Mouse (Mus musculus): Measurements from ENCODE around the gene Accsl. TPM values are rescaled to one million over a fixed set of nuclear protein-coding genes. Genes with fewer than 3 reads are reported as not detected.

The Accsl gene
- polyA plus RNA-seq, 1 experiment from 2014 or later = not detected

DNA sequence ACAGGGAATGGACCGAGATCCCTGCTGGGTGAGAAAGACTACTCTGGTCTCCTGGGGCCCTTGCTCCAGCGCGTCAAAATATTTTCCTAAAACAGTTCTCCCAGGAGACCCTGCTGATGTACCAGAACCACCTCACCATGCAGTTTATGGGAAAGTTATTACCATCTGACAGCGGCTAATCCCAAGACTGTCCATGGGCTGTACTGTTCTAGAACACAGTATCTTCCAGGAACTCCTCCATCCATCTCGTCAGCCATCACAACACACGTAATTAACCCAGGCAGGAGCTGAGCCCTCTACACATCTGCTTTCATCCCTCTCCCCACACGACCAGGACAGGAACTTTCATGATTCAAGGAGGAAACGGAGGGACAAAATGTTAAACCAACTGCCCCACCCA lies 11.5 kb upstream of the Accsl start:
- H3K9ac ChIP-seq (ENCODE audit: low read depth, low read length) = no peak overlapping the region
- no peak overlapping the region for H3K27ac ChIP-seq
- H3K27me3 ChIP-seq (ENCODE audit: insufficient read depth, low read length) = no peaks in the 10 kb centered on the region
- H3K9me3 ChIP-seq (replicated peaks; ENCODE audit: low read length) = no peaks in the 10 kb centered on the region
- TF ChIP-seq CTCF (IDR thresholded peaks at IDR 0.05; ENCODE audit: low read depth) = no peak
- no peaks in the 10 kb centered on the region for H3K4me1 ChIP-seq (replicated peaks; ENCODE audit: insufficient read depth, low read length)
- 63% methylated on average over 8 of the region's 8 CpGs for WGBS
- H3K36me3 ChIP-seq (ENCODE audit: insufficient read depth, low read length) = no peaks in the 10 kb centered on the region
- DNase-seq (ENCODE audit: low spot score) (no peak), ATAC-seq (replicated peaks; ENCODE audit: low FRiP score, low read depth) (no peak)
- no peak overlapping the region for H3K4me3 ChIP-seq (replicated peaks; ENCODE audit: low read depth, low read length)
- no peak overlapping the region for H3K4me2 ChIP-seq (ENCODE audit: low read length)

DNA sequence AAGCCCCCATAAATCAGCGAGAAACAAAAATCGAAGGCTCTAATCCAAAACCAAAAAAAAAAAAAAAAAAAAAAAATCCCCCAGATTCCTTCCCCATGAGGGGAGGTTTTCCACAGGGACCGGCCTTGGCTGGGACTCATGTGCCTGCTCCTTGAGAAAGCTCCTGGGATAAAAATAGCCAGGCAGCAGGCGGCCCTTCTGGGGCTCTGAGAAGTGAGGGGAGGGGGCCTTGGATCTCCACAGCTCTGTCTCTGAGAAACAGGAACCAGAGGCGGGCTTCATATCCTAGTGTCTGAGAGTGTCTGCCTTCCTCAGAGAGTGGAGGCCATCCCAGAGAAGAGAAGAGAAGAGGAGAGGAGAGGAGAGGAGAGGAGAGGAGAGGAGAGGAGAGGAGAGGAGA lies 8.0 kb upstream of the Accsl start:
- WGBS = 58% methylated on average over 5 of the region's 5 CpGs
- TF ChIP-seq CTCF (IDR thresholded peaks at IDR 0.05; ENCODE audit: low read depth) = no peak
- ATAC-seq (replicated peaks; ENCODE audit: low FRiP score, low read depth) = no peak
- Histone ChIP-seq H3K9me3 (replicated peaks; ENCODE audit: low read length) (no peaks in the 10 kb centered on the region), H3K27ac (no peak overlapping the region), H3K9ac (ENCODE audit: low read depth, low read length) (no peak overlapping the region), H3K36me3 (ENCODE audit: insufficient read depth, low read length) (no peaks in the 10 kb centered on the region), H3K27me3 (ENCODE audit: insufficient read depth, low read length) (no peaks in the 10 kb centered on the region), H3K4me3 (replicated peaks; ENCODE audit: low read depth, low read length) (no peak overlapping the region), H3K4me1 (replicated peaks; ENCODE audit: insufficient read depth, low read length) (no peaks in the 10 kb centered on the region), H3K4me2 (ENCODE audit: low read length) (no peak overlapping the region)
- no peak for DNase-seq (ENCODE audit: low spot score)

DNA sequence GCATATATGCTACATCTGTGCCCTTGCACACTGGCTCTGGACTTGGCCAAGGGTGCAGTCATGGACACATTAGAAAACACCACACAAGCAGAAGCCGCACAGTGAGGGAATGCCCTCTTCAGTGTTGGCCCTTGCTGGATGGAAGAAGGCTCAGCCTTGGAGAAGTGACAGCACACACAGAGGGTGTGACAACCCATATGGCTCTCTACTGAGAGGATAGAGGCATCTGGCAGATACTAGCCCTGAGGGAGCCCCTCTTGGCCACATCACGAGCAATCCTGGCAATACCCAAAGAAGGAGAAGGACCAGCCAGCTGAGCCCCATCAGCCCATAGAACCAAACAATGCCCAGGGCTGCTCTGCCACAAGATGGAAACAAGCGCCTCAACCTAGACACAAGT lies 5.6 kb upstream of the Accsl start:
- 88% methylated on average over 3 of the region's 3 CpGs for WGBS
- Histone ChIP-seq H3K9ac (ENCODE audit: low read depth, low read length) (no peak overlapping the region), H3K9me3 (replicated peaks; ENCODE audit: low read length) (no peaks in the 10 kb centered on the region), H3K27ac (no peak overlapping the region), H3K4me2 (ENCODE audit: low read length) (no peak overlapping the region), H3K36me3 (ENCODE audit: insufficient read depth, low read length) (no peaks in the 10 kb centered on the region), H3K27me3 (ENCODE audit: insufficient read depth, low read length) (no peaks in the 10 kb centered on the region), H3K4me1 (replicated peaks; ENCODE audit: insufficient read depth, low read length) (no peaks in the 10 kb centered on the region), H3K4me3 (replicated peaks; ENCODE audit: low read depth, low read length) (no peak overlapping the region)
- no peak for ATAC-seq (replicated peaks; ENCODE audit: low FRiP score, low read depth)
- DNase-seq (ENCODE audit: low spot score) = no peak
- TF ChIP-seq CTCF (IDR thresholded peaks at IDR 0.05; ENCODE audit: low read depth) = no peak

DNA sequence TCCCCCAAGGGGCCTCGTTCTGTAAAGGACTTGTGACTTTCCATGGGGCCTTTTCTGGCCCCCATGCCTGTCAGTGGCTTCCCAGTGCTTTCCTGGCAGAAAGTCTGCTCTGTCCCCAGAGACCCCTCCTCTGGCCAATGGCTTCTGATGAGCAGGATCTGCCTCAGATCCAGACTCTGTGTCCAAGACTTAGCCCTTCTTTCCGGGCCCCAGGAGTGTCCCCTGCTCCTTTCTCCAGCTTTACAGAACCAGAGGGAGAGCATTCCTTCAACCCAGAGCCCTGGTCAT lies 5.2 kb upstream of the Accsl start:
- Histone ChIP-seq H3K9ac (ENCODE audit: low read depth, low read length) (no peak overlapping the region), H3K27me3 (ENCODE audit: insufficient read depth, low read length) (no peaks in the 10 kb centered on the region), H3K27ac (no peak overlapping the region), H3K36me3 (ENCODE audit: insufficient read depth, low read length) (no peaks in the 10 kb centered on the region), H3K4me3 (replicated peaks; ENCODE audit: low read depth, low read length) (no peak overlapping the region), H3K9me3 (replicated peaks; ENCODE audit: low read length) (no peaks in the 10 kb centered on the region), H3K4me2 (ENCODE audit: low read length) (no peak overlapping the region), H3K4me1 (replicated peaks; ENCODE audit: insufficient read depth, low read length) (no peaks in the 10 kb centered on the region)
- no peak for ATAC-seq (replicated peaks; ENCODE audit: low FRiP score, low read depth)
- WGBS = 13% methylated on average over 2 of the region's 2 CpGs
- no peak for TF ChIP-seq CTCF (IDR thresholded peaks at IDR 0.05; ENCODE audit: low read depth)
- no peak for DNase-seq (ENCODE audit: low spot score)

DNA sequence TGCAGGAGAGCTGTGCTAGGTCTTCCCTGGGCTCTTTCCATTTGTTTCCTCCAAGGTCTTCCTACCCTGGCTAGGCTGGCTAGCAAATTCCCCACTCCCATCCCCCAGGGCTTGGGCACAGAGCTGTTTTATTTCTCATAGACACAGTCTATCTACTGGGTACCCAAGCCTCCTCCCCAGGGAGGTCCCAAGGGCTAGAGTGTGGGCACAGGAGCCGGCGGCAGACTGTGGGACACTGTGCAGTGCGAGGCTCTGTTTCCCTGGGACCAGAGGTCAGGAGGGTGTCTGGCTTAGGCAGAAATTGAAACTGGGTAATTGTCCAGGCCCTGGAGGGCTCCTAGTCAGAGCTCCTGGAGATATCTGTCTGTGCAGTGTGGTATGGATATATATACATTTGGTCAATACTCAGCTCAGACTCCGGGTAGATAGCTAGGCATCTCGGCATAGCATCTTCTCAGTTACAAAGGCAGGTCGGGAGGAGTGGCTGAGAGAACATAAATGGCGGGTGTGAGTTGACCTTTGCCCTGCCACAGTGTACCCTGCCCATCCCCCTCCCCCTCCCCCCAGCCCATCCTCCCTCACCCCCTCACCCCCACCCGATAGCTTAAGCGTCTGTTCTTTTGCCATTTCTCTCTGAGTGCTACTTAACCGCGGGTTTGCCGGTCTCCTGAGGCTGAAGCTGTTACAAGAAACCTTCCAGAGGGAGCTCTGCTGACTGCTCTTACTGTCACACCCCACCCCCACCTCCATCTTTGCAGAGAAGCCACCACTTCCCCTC lies 4.7 kb upstream of the Accsl start:
- Histone ChIP-seq H3K4me1 (replicated peaks; ENCODE audit: insufficient read depth, low read length) (no peaks in the 10 kb centered on the region), H3K4me2 (ENCODE audit: low read length) (no peak overlapping the region), H3K9me3 (replicated peaks; ENCODE audit: low read length) (no peaks in the 10 kb centered on the region), H3K4me3 (replicated peaks; ENCODE audit: low read depth, low read length) (no peak overlapping the region), H3K36me3 (ENCODE audit: insufficient read depth, low read length) (no peaks in the 10 kb centered on the region), H3K27me3 (ENCODE audit: insufficient read depth, low read length) (no peaks in the 10 kb centered on the region), H3K27ac (no peak overlapping the region), H3K9ac (ENCODE audit: low read depth, low read length) (no peak overlapping the region)
- WGBS = 13% methylated on average over 12 of the region's 12 CpGs
- no peak for TF ChIP-seq CTCF (IDR thresholded peaks at IDR 0.05; ENCODE audit: low read depth)
- DNase-seq (ENCODE audit: low spot score) (no peak), ATAC-seq (replicated peaks; ENCODE audit: low FRiP score, low read depth) (no peak)

DNA sequence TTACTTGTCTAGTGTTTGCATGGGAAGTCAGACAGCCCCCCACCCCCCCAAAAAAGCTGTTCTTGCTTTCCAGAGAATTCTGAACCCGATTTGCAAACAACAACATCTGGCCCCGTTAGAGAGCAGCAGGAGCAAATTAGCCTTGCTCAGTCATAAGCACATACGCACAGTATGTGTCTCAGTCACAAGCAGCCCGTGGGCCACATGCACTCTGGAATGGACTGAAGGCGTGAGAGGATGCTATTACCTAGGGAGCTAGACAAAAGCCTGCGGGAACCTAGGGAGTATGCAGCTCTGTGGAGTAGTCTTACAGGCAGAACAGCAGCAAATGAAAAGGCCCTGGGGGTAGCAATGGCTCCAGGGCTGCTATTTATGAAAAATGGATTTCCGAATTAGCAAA lies 3.3 kb upstream of the Accsl start:
- 79% methylated on average over 7 of the region's 7 CpGs for WGBS
- H3K27ac ChIP-seq = no peak overlapping the region
- no peaks in the 10 kb centered on the region for H3K4me1 ChIP-seq (replicated peaks; ENCODE audit: insufficient read depth, low read length)
- no peak overlapping the region for H3K9ac ChIP-seq (ENCODE audit: low read depth, low read length)
- H3K4me2 ChIP-seq (ENCODE audit: low read length) = no peak overlapping the region
- H3K9me3 ChIP-seq (replicated peaks; ENCODE audit: low read length) = no peaks in the 10 kb centered on the region
- no peak for DNase-seq (ENCODE audit: low spot score)
- no peak for ATAC-seq (replicated peaks; ENCODE audit: low FRiP score, low read depth)
- H3K36me3 ChIP-seq (ENCODE audit: insufficient read depth, low read length) = no peaks in the 10 kb centered on the region
- no peak overlapping the region for H3K4me3 ChIP-seq (replicated peaks; ENCODE audit: low read depth, low read length)
- no peaks in the 10 kb centered on the region for H3K27me3 ChIP-seq (ENCODE audit: insufficient read depth, low read length)
- TF ChIP-seq CTCF (IDR thresholded peaks at IDR 0.05; ENCODE audit: low read depth) = no peak

DNA sequence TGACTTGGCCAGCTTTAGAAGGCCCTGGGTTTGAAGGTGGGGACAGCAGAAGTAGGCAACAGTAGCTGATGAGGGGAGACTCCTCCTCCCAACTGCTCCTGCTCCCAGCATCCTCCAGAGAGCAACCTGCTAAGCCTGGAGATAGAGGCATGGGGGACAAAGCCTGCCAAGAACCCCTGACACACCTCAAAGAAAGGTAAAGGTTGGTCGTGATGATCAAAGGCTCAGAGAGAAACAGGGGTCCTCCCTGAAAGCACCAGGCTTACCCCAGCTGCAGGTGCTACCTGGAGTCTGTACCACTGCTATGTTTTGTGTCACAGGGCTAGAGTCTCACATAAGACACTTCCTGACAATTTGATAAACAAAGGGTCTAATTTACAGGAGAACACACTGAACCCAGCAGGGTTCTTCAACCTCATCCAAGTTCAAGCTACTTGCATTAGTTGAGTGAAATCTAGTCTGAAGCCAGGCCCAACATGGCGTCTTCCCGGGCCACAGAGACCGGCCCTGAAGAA lies 2.5 kb upstream of the Accsl start:
- no peaks in the 10 kb centered on the region for H3K27me3 ChIP-seq (ENCODE audit: insufficient read depth, low read length)
- no peaks in the 10 kb centered on the region for H3K36me3 ChIP-seq (ENCODE audit: insufficient read depth, low read length)
- H3K9ac ChIP-seq (ENCODE audit: low read depth, low read length) = no peak overlapping the region
- no peak for ATAC-seq (replicated peaks; ENCODE audit: low FRiP score, low read depth)
- WGBS = 91% methylated on average over 4 of the region's 4 CpGs
- H3K4me3 ChIP-seq (replicated peaks; ENCODE audit: low read depth, low read length) = no peak overlapping the region
- no peak overlapping the region for H3K27ac ChIP-seq
- DNase-seq (ENCODE audit: low spot score) = no peak
- no peak for TF ChIP-seq CTCF (IDR thresholded peaks at IDR 0.05; ENCODE audit: low read depth)
- H3K9me3 ChIP-seq (replicated peaks; ENCODE audit: low read length) = no peaks in the 10 kb centered on the region
- H3K4me1 ChIP-seq (replicated peaks; ENCODE audit: insufficient read depth, low read length) = no peaks in the 10 kb centered on the region
- no peak overlapping the region for H3K4me2 ChIP-seq (ENCODE audit: low read length)

All from kidney, postnatal 0 days (tissue).